Mouse (Mus musculus) stomach, postnatal 0 days (tissue): ENCODE data around the gene Cdx2.
A peak's percentile ranks its signal among the peaks of the same experiment; 100 is the strongest.

ENCODE experiments used
- CTCF ChIP-seq: IDR thresholded peaks from 2 replicates; pipeline ENCODE4 v1.5.1; 2016; ENCODE audit warnings: antibody characterized with exemption, low read depth, mild to moderate bottlenecking, moderate library complexity
- EP300 ChIP-seq: optimal IDR thresholded peaks from 2 replicates; pipeline ENCODE3; 2016; ENCODE audit warnings: antibody characterized with exemption

DNA sequence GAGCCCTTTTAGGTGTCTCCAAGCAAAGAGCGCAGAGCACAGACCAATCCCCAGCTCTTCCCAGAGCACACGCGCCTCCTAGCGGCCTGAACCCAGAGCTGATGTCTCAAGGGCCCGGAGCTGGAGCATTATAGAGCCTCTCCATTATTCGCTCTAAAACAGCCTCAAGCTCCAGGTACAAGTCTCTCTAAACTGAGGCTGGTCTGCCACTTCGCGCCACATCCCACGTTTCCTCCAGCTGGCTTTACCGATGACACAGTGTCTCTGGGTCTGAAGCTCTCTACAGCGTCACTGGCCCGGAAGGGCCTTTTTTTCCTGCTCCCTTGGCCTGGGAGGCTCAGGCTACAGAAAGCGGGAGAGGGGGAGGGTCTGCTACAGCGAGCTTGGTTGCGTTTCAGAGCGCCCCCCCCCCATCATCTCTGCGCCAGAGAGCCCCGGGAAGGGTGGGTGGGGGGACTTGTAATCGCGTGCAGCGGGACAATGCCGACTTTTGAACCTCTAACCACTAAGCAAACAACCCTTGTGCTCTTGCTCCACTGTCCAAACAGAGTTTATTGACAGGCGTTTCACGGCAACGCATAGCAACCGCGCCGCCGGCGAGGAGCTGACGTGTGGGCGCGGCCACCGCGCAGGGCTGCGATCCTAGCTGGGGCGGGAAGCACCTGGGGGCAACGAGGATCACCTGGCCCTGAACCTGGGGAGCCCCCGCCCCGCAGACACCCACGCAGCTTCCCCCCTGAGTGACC is 7.6 kb downstream of the Cdx2 start:
- peak; percentile 78 for TF ChIP-seq CTCF
- no peak for TF ChIP-seq EP300
